Mouse (Mus musculus) heart, adult 2 months (tissue): ENCODE results near the gene Tnfrsf1a. TPM values are rescaled to one million over a fixed set of nuclear protein-coding genes. Genes with fewer than 3 reads are reported as not detected.

Experiments used
- DNase-seq, 2 experiments: peaks; one replicate each; pipeline ENCODE4 v3.0.0; 2021
- H3K27ac ChIP-seq: fragments of 200-600 bp; 2 replicates; pipeline ENCODE4 v1.8.1; 2022
- H3K27me3 ChIP-seq: fragments of 200-500 bp; 2 replicates; pipeline ENCODE4 v1.6.1; 2012; ENCODE audit warnings: mild to moderate bottlenecking, low read length, inconsistent platforms, mixed read lengths; ENCODE audit not compliant: control insufficient read depth, insufficient read depth
- H3K36me3 ChIP-seq: fragments of 200-500 bp; 2 replicates; pipeline ENCODE4 v1.6.1; 2012; ENCODE audit warnings: low read length, inconsistent platforms; ENCODE audit not compliant: control insufficient read depth, insufficient read depth
- H3K4me1 ChIP-seq: fragments of 200-500 bp; 2 replicates; pipeline ENCODE4 v1.6.1; 2011; ENCODE audit warnings: low read length; ENCODE audit not compliant: control insufficient read depth, insufficient read depth
- H3K4me3 ChIP-seq: fragments of 200-600 bp; 2 replicates; pipeline ENCODE4 v1.8.1; 2022
- H3K79me2 ChIP-seq: fragments of 200-500 bp; replicated peaks from 2 replicates; pipeline ENCODE4 v1.6.1; 2012; ENCODE audit warnings: mild to moderate bottlenecking, inconsistent platforms, low read length, moderate library complexity, mixed read lengths; ENCODE audit not compliant: control insufficient read depth, insufficient read depth
- H3K9ac ChIP-seq: fragments of 200-500 bp; 2 replicates; pipeline ENCODE4 v1.6.1; 2012; ENCODE audit warnings: low read depth, mild to moderate bottlenecking, control low read depth, inconsistent platforms, low read length, mixed read lengths
- CTCF ChIP-seq: fragments of 200-600 bp; IDR thresholded peaks from 2 replicates; pipeline ENCODE4 v1.8.1; 2022; ENCODE audit warnings: antibody characterized with exemption, mild to moderate bottlenecking, moderate library complexity
- EP300 ChIP-seq: fragments of 200-500 bp; IDR thresholded peaks from 2 replicates; pipeline ENCODE4 v1.6.1; 2011; ENCODE audit warnings: low read depth, low read length, control low read depth; ENCODE audit not compliant: insufficient read depth
- POLR2A ChIP-seq: fragments of 200-500 bp; IDR thresholded peaks from 2 replicates; pipeline ENCODE4 v1.6.1; 2011; ENCODE audit warnings: mild to moderate bottlenecking, low read depth, low read length, control low read depth; ENCODE audit not compliant: insufficient read depth
- WGBS: fragments of 180-500 bp; shearing (Covaris S2); methylation state at CpG from one replicate; pipeline ENCODE4 v1.1.7; 2018; 5-methylcytosine and 5-hydroxymethylcytosine counted together
- intact Hi-C: fragments of 180-260 bp; cut with DNase I; formaldehyde crosslinking; loops from one replicate; pipeline ENCODE4 v1.15.1; 2025
- polyA plus RNA-seq: library from polyadenylated mRNA; depleted of rRNA; stranded (reverse); fragments of >200 nt; gene quantifications from 2 replicates; pipeline ENCODE4 v1.2.3, GENCODE M21; 2012; rRNA removed
- total RNA-seq, 2 experiments: library from RNA; stranded (reverse); gene quantifications; 2 replicates each; pipeline ENCODE4 v1.2.3; 2021

Gene Tnfrsf1a
- total and polyA plus RNA-seq, 3 experiments = 50.8 to 62.8 (median 57.1) TPM

GRCm38 (mm10) chr6:125405461-125406382 lies 56.6 kb downstream of the Tnfrsf1a start:
- H3K27ac ChIP-seq = no peak overlapping the region
- 63% methylated on average over 14 of the region's 14 CpGs for WGBS
- intact Hi-C loops = no loop called here

GRCm38 (mm10) chr6:125407224-125407623 lies 58.1 kb downstream of the Tnfrsf1a start:
- Histone ChIP-seq H3K79me2 (no peaks in the 10 kb centered on the region), H3K4me1 (no peaks in the 10 kb centered on the region), H3K36me3 (no peaks in the 10 kb centered on the region), H3K27me3 (no peaks in the 10 kb centered on the region), H3K4me3 (no peak overlapping the region), H3K27ac (no peak overlapping the region), H3K9ac (no peak overlapping the region)
- 75% methylated on average over 7 of the region's 7 CpGs for WGBS
- no peak for DNase-seq
- intact Hi-C loops = no loop called here
- TF ChIP-seq POLR2A (no peak), CTCF (no peak), EP300 (no peak)

More at GRCm38 (mm10) chr6:125405461-125406382, 56.6 kb downstream of the Tnfrsf1a start:
- Histone ChIP-seq H3K4me1 (no peaks in the 10 kb centered on the region), H3K4me3 (no peak overlapping the region), H3K27me3 (no peaks in the 10 kb centered on the region), H3K79me2 (no peaks in the 10 kb centered on the region), H3K9ac (no peak overlapping the region), H3K36me3 (no peaks in the 10 kb centered on the region)
- no peak for TF ChIP-seq POLR2A
- no peak for TF ChIP-seq CTCF
- TF ChIP-seq EP300 = no peak
- no peak for DNase-seq

GRCm38 (mm10) chr6:125407657-125408056 lies 58.5 kb downstream of the Tnfrsf1a start:
- Histone ChIP-seq H3K36me3 (no peaks in the 10 kb centered on the region), H3K79me2 (no peaks in the 10 kb centered on the region), H3K27ac (no peak overlapping the region), H3K4me1 (no peaks in the 10 kb centered on the region), H3K4me3 (no peak overlapping the region), H3K27me3 (no peaks in the 10 kb centered on the region), H3K9ac (no peak overlapping the region)
- TF ChIP-seq POLR2A = no peak
- no peak for TF ChIP-seq EP300
- TF ChIP-seq CTCF = no peak
- DNase-seq = no peak
- 91% methylated on average over 10 of the region's 10 CpGs for WGBS
- intact Hi-C loops = no loop called here

- no peak for DNase-seq
- no peaks in the 10 kb centered on the region for H3K27me3 ChIP-seq
- 49% methylated on average over 11 of the region's 11 CpGs for WGBS
- H3K9ac ChIP-seq = no peak overlapping the region
- TF ChIP-seq CTCF (no peak), POLR2A (no peak), EP300 (no peak)
- intact Hi-C loops = no loop called here
- no peak overlapping the region for H3K27ac ChIP-seq
- H3K4me3 ChIP-seq = no peak overlapping the region
- no peaks in the 10 kb centered on the region for H3K79me2 ChIP-seq
- no peaks in the 10 kb centered on the region for H3K4me1 ChIP-seq
- H3K36me3 ChIP-seq = no peaks in the 10 kb centered on the region
Observed at GRCm38 (mm10) chr6:125410551-125410950, 61.4 kb downstream of the Tnfrsf1a start.

- intact Hi-C loops = no loop called here
- H3K27me3 ChIP-seq = no peaks in the 10 kb centered on the region
- WGBS = 52% methylated on average over 8 of the region's 8 CpGs
- H3K4me3 ChIP-seq = no peak overlapping the region
- H3K36me3 ChIP-seq = no peaks in the 10 kb centered on the region
- H3K9ac ChIP-seq = no peak overlapping the region
- H3K79me2 ChIP-seq = no peaks in the 10 kb centered on the region
- DNase-seq = peak in 1 of 2 experiments; percentile 30
- H3K27ac ChIP-seq = no peak overlapping the region
- TF ChIP-seq EP300 (no peak), POLR2A (no peak), CTCF (no peak)
- no peaks in the 10 kb centered on the region for H3K4me1 ChIP-seq
Observed at GRCm38 (mm10) chr6:125410995-125411547, 61.9 kb downstream of the Tnfrsf1a start.

GRCm38 (mm10) chr6:125411661-125412060 lies 62.5 kb downstream of the Tnfrsf1a start:
- Histone ChIP-seq H3K4me1 (no peaks in the 10 kb centered on the region), H3K9ac (no peak overlapping the region), H3K27ac (no peak overlapping the region), H3K36me3 (no peaks in the 10 kb centered on the region), H3K79me2 (no peaks in the 10 kb centered on the region), H3K4me3 (no peak overlapping the region), H3K27me3 (no peaks in the 10 kb centered on the region)
- intact Hi-C loops = no loop called here
- DNase-seq = no peak
- TF ChIP-seq POLR2A = no peak
- WGBS = 88% methylated on average over 6 of the region's 6 CpGs

Other genes starting within 250 kb of the Tnfrsf1a start
- 10 to 100 TPM; 18.9 to 20.3 TPM for gene Nop2, start 217.5 kb upstream of the Tnfrsf1a start, total RNA-seq
- gene Nop2, start 217.5 kb upstream of the Tnfrsf1a start, polyA plus RNA-seq = 8.3 and 13.6 TPM in 2 replicates
- 1 to 10 TPM; 5.7 to 7.0 TPM for gene Iffo1, start 204.1 kb upstream of the Tnfrsf1a start, total RNA-seq
- gene Iffo1, start 204.1 kb upstream of the Tnfrsf1a start, polyA plus RNA-seq = 19.7 and 21.8 TPM in 2 replicates
- gene Gapdh, start 182.9 kb upstream of the Tnfrsf1a start, total RNA-seq = 1,000 to 10,000 TPM; 4,018 to 4,312 TPM
- 7,726 and 8,318 TPM in 2 replicates for gene Gapdh, start 182.9 kb upstream of the Tnfrsf1a start, polyA plus RNA-seq
- 10 to 100 TPM; 17.6 TPM for gene Ncapd2, start 157.7 kb upstream of the Tnfrsf1a start, total RNA-seq
- gene Ncapd2, start 157.7 kb upstream of the Tnfrsf1a start, polyA plus RNA-seq = 34.0 and 40.2 TPM in 2 replicates
- 100 to 1,000 TPM; 303 to 343 TPM for gene Mrpl51, start 157.6 kb upstream of the Tnfrsf1a start, total RNA-seq
- 166 and 170 TPM in 2 replicates for gene Mrpl51, start 157.6 kb upstream of the Tnfrsf1a start, polyA plus RNA-seq
- gene Vamp1, start 133.8 kb upstream of the Tnfrsf1a start, total RNA-seq = 1 to 10 TPM; 4.9 to 5.3 TPM
- 14.1 and 20.4 TPM in 2 replicates for gene Vamp1, start 133.8 kb upstream of the Tnfrsf1a start, polyA plus RNA-seq
- 1 to 10 TPM; 4.1 to 6.6 TPM for gene Tapbpl, start 117.5 kb upstream of the Tnfrsf1a start, total RNA-seq
- gene Tapbpl, start 117.5 kb upstream of the Tnfrsf1a start, polyA plus RNA-seq = 7.4 and 7.6 TPM in 2 replicates
- under 1 TPM; 0.41 to 0.42 TPM for gene Cd27, start 112.4 kb upstream of the Tnfrsf1a start, total RNA-seq
- gene Cd27, start 112.4 kb upstream of the Tnfrsf1a start, polyA plus RNA-seq = 0.67 and 2.2 TPM in 2 replicates
- gene Tuba3a, start 63.3 kb upstream of the Tnfrsf1a start, total RNA-seq = not detected
- 0.82 and 0.92 TPM in 2 replicates for gene Tuba3a, start 63.3 kb upstream of the Tnfrsf1a start, polyA plus RNA-seq
- gene Ltbr, start 35.5 kb upstream of the Tnfrsf1a start, total RNA-seq = 10 to 100 TPM; 28.2 to 28.8 TPM
- 34.8 and 36.5 TPM in 2 replicates for gene Ltbr, start 35.5 kb upstream of the Tnfrsf1a start, polyA plus RNA-seq
- under 1 TPM; 0.37 to 0.75 TPM for gene Scnn1a, start 28.7 kb upstream of the Tnfrsf1a start, total RNA-seq
- gene Scnn1a, start 28.7 kb upstream of the Tnfrsf1a start, polyA plus RNA-seq = 0.76 and 3.1 TPM in 2 replicates
- gene Plekhg6, start 31.4 kb downstream of the Tnfrsf1a start, total RNA-seq = under 1 TPM in 1 of 2 experiments, not detected in 1; 0.08 TPM
- gene Plekhg6, start 31.4 kb downstream of the Tnfrsf1a start, polyA plus RNA-seq = 0.06 and 0.14 TPM in 2 replicates
- 10 to 100 TPM; 51.6 to 67.2 TPM for gene Cd9, start 145.4 kb downstream of the Tnfrsf1a start, total RNA-seq
- gene Cd9, start 145.4 kb downstream of the Tnfrsf1a start, polyA plus RNA-seq = 97.7 and 108 TPM in 2 replicates
- gene Vwf, start 197.4 kb downstream of the Tnfrsf1a start, total RNA-seq = 10 to 100 TPM; 95.9 to 99.8 TPM
- 95.8 and 116 TPM in 2 replicates for gene Vwf, start 197.4 kb downstream of the Tnfrsf1a start, polyA plus RNA-seq